In the genomic region with DNA sequence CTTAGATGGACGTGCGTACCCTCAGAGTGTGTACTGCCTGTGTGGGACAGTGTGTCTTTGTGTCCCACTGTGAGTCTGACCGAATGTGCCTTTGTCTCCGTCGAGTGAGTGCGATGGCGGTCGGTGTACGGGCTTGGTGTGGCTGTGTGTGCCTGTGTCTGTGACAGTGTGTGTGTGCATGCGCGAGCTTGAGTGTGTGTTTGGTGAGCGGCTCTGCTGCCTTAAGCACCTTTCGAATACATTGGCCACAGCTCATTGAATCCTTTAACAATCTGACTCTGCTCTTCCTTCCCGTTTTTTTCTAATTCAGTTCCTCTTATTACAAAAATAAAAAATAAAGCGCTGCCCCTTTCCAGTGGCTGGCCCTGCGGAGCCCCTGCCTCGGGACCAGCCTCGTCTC, we compare ENCODE assay signal across 23 mouse cellular contexts. TPM values are rescaled to one million over a fixed set of nuclear protein-coding genes. Genes with fewer than 3 reads are reported as not detected.
DNase-seq lines count a peak whose midpoint lies in the region; ATAC-seq and TF ChIP-seq lines count a peak whose summit lies in the region.
"Had no signal": no experiment of that assay in that cellular context is flagged by ENCODE, and none has a peak within 500 bp of the region (broad histone marks: within the 10 kb centered on the region; RNA-seq: fewer than 3 reads in every experiment).

No protein-coding gene starts in this region.

- no peak overlapping the region for H3K4me3 ChIP-seq in midbrain, embryonic 14.5 days (replicated peaks; ENCODE audit: low read depth, low read length)
- H3K4me3 ChIP-seq in midbrain, embryonic 10.5 days = no peak overlapping the region
- no peak overlapping the region for H3K4me3 ChIP-seq in hindbrain, embryonic 15.5 days
- H3K4me3 ChIP-seq in neural tube, embryonic 15.5 days (replicated peaks) = no peak overlapping the region
- H3K4me3 ChIP-seq: embryonic facial prominence, embryonic 15.5 days; left cerebral cortex, adult 2 months; limb, embryonic 10.5 days had no signal

- H3K9me3 ChIP-seq in midbrain, embryonic 14.5 days (ENCODE audit: control insufficient read depth, low read length) = no peaks in the 10 kb centered on the region
- H3K9me3 ChIP-seq in midbrain, embryonic 10.5 days (replicated peaks) = no peaks in the 10 kb centered on the region
- no peaks in the 10 kb centered on the region for H3K9me3 ChIP-seq in hindbrain, embryonic 15.5 days
- no peaks in the 10 kb centered on the region for H3K9me3 ChIP-seq in neural tube, embryonic 15.5 days (replicated peaks)
- H3K9me3 ChIP-seq: embryonic facial prominence, embryonic 15.5 days; limb, embryonic 10.5 days had no signal

- H3K9ac ChIP-seq in midbrain, embryonic 14.5 days (replicated peaks; ENCODE audit: low read length) = no peak overlapping the region
- no peak overlapping the region for H3K9ac ChIP-seq in hindbrain, embryonic 15.5 days
- no peak overlapping the region for H3K9ac ChIP-seq in neural tube, embryonic 15.5 days (replicated peaks)
- H3K9ac ChIP-seq: embryonic facial prominence, embryonic 15.5 days had no signal

- TF ChIP-seq CTCF in brain, embryonic 14.5 days (IDR thresholded peaks at IDR 0.05; ENCODE audit: borderline replicate concordance, extremely low read depth, insufficient read depth, insufficient read length) = no peak

- 69% methylated on average over 18 of the region's 18 CpGs for WGBS in midbrain, embryonic 14.5 days
- 88% methylated on average over 18 of the region's 18 CpGs for WGBS in midbrain, embryonic 10.5 days
- 71% methylated on average over 18 of the region's 18 CpGs for WGBS in hindbrain, embryonic 15.5 days
- WGBS in neural tube, embryonic 15.5 days = 64% methylated on average over 18 of the region's 18 CpGs

- ATAC-seq in midbrain, embryonic 14.5 days (ENCODE audit: low FRiP score, low TSS enrichment) = no peak
- ATAC-seq in hindbrain, embryonic 15.5 days (ENCODE audit: low FRiP score, low read depth) = no peak
- peak; percentile 61; the same call in 1 of the 2 replicates for ATAC-seq in neural tube, embryonic 15.5 days (ENCODE audit: low FRiP score)
- ATAC-seq: forebrain, embryonic 16.5 days had no signal

- H3K36me3 ChIP-seq in midbrain, embryonic 14.5 days (ENCODE audit: control insufficient read depth, insufficient read depth, low read length) = no peaks in the 10 kb centered on the region
- H3K36me3 ChIP-seq in midbrain, embryonic 10.5 days = no peaks in the 10 kb centered on the region
- no peaks in the 10 kb centered on the region for H3K36me3 ChIP-seq in hindbrain, embryonic 15.5 days
- H3K36me3 ChIP-seq in neural tube, embryonic 15.5 days = no peaks in the 10 kb centered on the region
- H3K36me3 ChIP-seq: embryonic facial prominence, embryonic 15.5 days; limb, embryonic 10.5 days had no signal

- H3K4me2 ChIP-seq in midbrain, embryonic 14.5 days (ENCODE audit: low read length) = no peak overlapping the region
- H3K4me2 ChIP-seq in hindbrain, embryonic 15.5 days = no peak overlapping the region
- no peak overlapping the region for H3K4me2 ChIP-seq in neural tube, embryonic 15.5 days
- H3K4me2 ChIP-seq: embryonic facial prominence, embryonic 15.5 days; liver, embryonic 11.5 days had no signal

- H3K27ac ChIP-seq in midbrain, embryonic 14.5 days (replicated peaks; ENCODE audit: low read depth, low read length) = no peak overlapping the region
- H3K27ac ChIP-seq in midbrain, embryonic 10.5 days (replicated peaks) = no peak overlapping the region
- 0 out of 2 replicates have a peak overlapping the region, but pooled peaks have one; percentile 10 for H3K27ac ChIP-seq in hindbrain, embryonic 15.5 days (replicated peaks)
- H3K27ac ChIP-seq in neural tube, embryonic 15.5 days (replicated peaks) = peak overlapping the region; percentile 35
- H3K27ac ChIP-seq: embryonic facial prominence, embryonic 15.5 days; left cerebral cortex, adult 2 months; limb, embryonic 10.5 days had no signal

- no peak for TF ChIP-seq POLR2A in brain, embryonic 14.5 days (IDR thresholded peaks at IDR 0.05; ENCODE audit: borderline replicate concordance, extremely low read depth, insufficient read depth, insufficient read length, poor library complexity, severe bottlenecking)

- peaks cover 5% of the 10 kb centered on the region; the same call in 1 of the 2 replicates for H3K27me3 ChIP-seq in midbrain, embryonic 14.5 days (ENCODE audit: control insufficient read depth, insufficient read depth, low read length)
- peaks cover 45% of the 10 kb centered on the region for H3K27me3 ChIP-seq in midbrain, embryonic 10.5 days (ENCODE audit: low read depth, poor library complexity, severe bottlenecking)
- H3K27me3 ChIP-seq in hindbrain, embryonic 15.5 days = peaks cover 14% of the 10 kb centered on the region
- peaks cover 10% of the 10 kb centered on the region; the same call in 1 of the 2 replicates for H3K27me3 ChIP-seq in neural tube, embryonic 15.5 days (replicated peaks)

- peak; percentile 9 for DNase-seq in midbrain, embryonic 14.5 days
- DNase-seq in midbrain, embryonic 10.5 days (ENCODE audit: low spot score) = no peak
- DNase-seq in brain, embryonic 14.5 days (ENCODE audit: low read depth) = peak; percentile 12
- DNase-seq in MN1 (ENCODE audit: low spot score) = no peak
- no peak for DNase-seq in urinary bladder, adult 18-20 months (ENCODE audit: low spot score in 2 of 2)
- no peak for DNase-seq in cerebellum, postnatal 25 days
- DNase-seq: adrenal gland, adult 2 months; cerebellum, postnatal 10 days; gastrocnemius, postnatal 25 days; kidney, adult 18-20 months; kidney, postnatal 14 days; lung, adult 18-20 months; lung, postnatal 14 days; right cerebral cortex, postnatal 14 days had no signal

- no peaks in the 10 kb centered on the region for H3K4me1 ChIP-seq in midbrain, embryonic 14.5 days (ENCODE audit: control insufficient read depth, insufficient read depth, low read length)
- H3K4me1 ChIP-seq in midbrain, embryonic 10.5 days = peaks cover 10% of the 10 kb centered on the region
- H3K4me1 ChIP-seq in hindbrain, embryonic 15.5 days (replicated peaks) = 0 out of 2 replicates have a peak, but pooled peaks cover 3% of the 10 kb centered on the region
- H3K4me1 ChIP-seq in neural tube, embryonic 15.5 days = 0 out of 2 replicates have a peak, but pooled peaks cover 3% of the 10 kb centered on the region
- H3K4me1 ChIP-seq: embryonic facial prominence, embryonic 15.5 days had no signal

RNA-seq across cellular contexts. Expression of gene Hif1an, which starts 28.3 kb away (rescaled TPM):
- polyA plus RNA-seq in midbrain, embryonic 14.5 days (2014; fragmentation: Nextera tagmentation; extraction: Ambion mirVana) = 21.1 and 21.7 TPM in 2 replicates
- polyA plus RNA-seq in midbrain, embryonic 10.5 days (2016; fragmentation: Nextera tagmentation; extraction: Ambion mirVana) = 42.1 and 47.9 TPM in 2 replicates
- 29.5 TPM in 2 replicates for polyA plus RNA-seq in brain, embryonic 14.5 days (2012; rRNA removed)
- polyA plus RNA-seq in hindbrain, embryonic 15.5 days (2015; fragmentation: Nextera tagmentation; extraction: Ambion mirVana) = 23.6 and 24.8 TPM in 2 replicates
- 25.0 TPM in 2 replicates for polyA plus RNA-seq in neural tube, embryonic 15.5 days (2015; fragmentation: Nextera tagmentation; extraction: Ambion mirVana)

RNA-seq across cellular contexts. Expression of gene Ndufb8, which starts 35.8 kb away (rescaled TPM):
- polyA plus RNA-seq in midbrain, embryonic 14.5 days (2014; fragmentation: Nextera tagmentation; extraction: Ambion mirVana) = 566 and 729 TPM in 2 replicates
- 610 and 632 TPM in 2 replicates for polyA plus RNA-seq in midbrain, embryonic 10.5 days (2016; fragmentation: Nextera tagmentation; extraction: Ambion mirVana)
- 434 and 563 TPM in 2 replicates for polyA plus RNA-seq in brain, embryonic 14.5 days (2012; rRNA removed)
- 674 and 705 TPM in 2 replicates for polyA plus RNA-seq in hindbrain, embryonic 15.5 days (2015; fragmentation: Nextera tagmentation; extraction: Ambion mirVana)
- polyA plus RNA-seq in neural tube, embryonic 15.5 days (2015; fragmentation: Nextera tagmentation; extraction: Ambion mirVana) = 714 and 813 TPM in 2 replicates

RNA-seq across cellular contexts. Expression of gene Gm20538, which starts 38.4 kb away (rescaled TPM):
- not detected in 2 replicates for polyA plus RNA-seq in midbrain, embryonic 14.5 days (2014; fragmentation: Nextera tagmentation; extraction: Ambion mirVana)
- not detected in 2 replicates for polyA plus RNA-seq in midbrain, embryonic 10.5 days (2016; fragmentation: Nextera tagmentation; extraction: Ambion mirVana)
- polyA plus RNA-seq in brain, embryonic 14.5 days (2012; rRNA removed) = not detected in 2 replicates
- not detected in 2 replicates for polyA plus RNA-seq in hindbrain, embryonic 15.5 days (2015; fragmentation: Nextera tagmentation; extraction: Ambion mirVana)
- not detected in 2 replicates for polyA plus RNA-seq in neural tube, embryonic 15.5 days (2015; fragmentation: Nextera tagmentation; extraction: Ambion mirVana)
- polyA plus RNA-seq: adrenal gland, adult 2 months; forebrain, embryonic 16.5 days; heart, embryonic 16.5 days; limb, embryonic 10.5 days; liver, embryonic 11.5 days; neural tube, embryonic 11.5 days had no signal

RNA-seq across cellular contexts. Expression of gene Sec31b, which starts 45.3 kb away (rescaled TPM):
- polyA plus RNA-seq in midbrain, embryonic 14.5 days (2014; fragmentation: Nextera tagmentation; extraction: Ambion mirVana) = 0.05 and 0.12 TPM in 2 replicates
- 0.58 and 0.91 TPM in 2 replicates for polyA plus RNA-seq in midbrain, embryonic 10.5 days (2016; fragmentation: Nextera tagmentation; extraction: Ambion mirVana)
- polyA plus RNA-seq in brain, embryonic 14.5 days (2012; rRNA removed) = 0.42 and 0.72 TPM in 2 replicates
- 0.20 and 0.38 TPM in 2 replicates for polyA plus RNA-seq in hindbrain, embryonic 15.5 days (2015; fragmentation: Nextera tagmentation; extraction: Ambion mirVana)
- 0.41 and 0.69 TPM in 2 replicates for polyA plus RNA-seq in neural tube, embryonic 15.5 days (2015; fragmentation: Nextera tagmentation; extraction: Ambion mirVana)

Comparison
In these comparisons a context has a peak if more than half of its experiments do, and no peak if none do; other contexts are left out.
1. DNase-seq: peak in midbrain, embryonic 14.5 days (single experiment) and brain, embryonic 14.5 days (single experiment); none in midbrain, embryonic 10.5 days (single experiment), MN1 (single experiment), urinary bladder, adult 18-20 months (0 of 2) and cerebellum, postnatal 25 days (0 of 2).
2. H3K27ac ChIP-seq: peak in hindbrain, embryonic 15.5 days (single experiment) and neural tube, embryonic 15.5 days (single experiment); none in midbrain, embryonic 14.5 days (single experiment) and midbrain, embryonic 10.5 days (single experiment).